ENCODE assay signal across 8 mouse cellular contexts in genomic region chr2:152344361-152344760, GRCm38 (mm10). TPM values are rescaled to one million over a fixed set of nuclear protein-coding genes. Genes with fewer than 3 reads are reported as not detected.
DNase-seq lines count a peak whose midpoint lies in the region; ATAC-seq and TF ChIP-seq lines count a peak whose summit lies in the region.

No protein-coding gene starts in this region.

- H3K4me1 ChIP-seq in cerebellum, adult 2 months (ENCODE audit: control insufficient read depth, insufficient read depth, low read length), result no peaks in the 10 kb centered on the region; the same call in 1 of the 2 replicates
- peaks cover 4% of the 10 kb centered on the region; the same call in 1 of the 2 replicates for H3K4me1 ChIP-seq in embryonic facial prominence, embryonic 12.5 days
- peaks cover 11% of the 10 kb centered on the region; the same call in 1 of the 2 replicates for H3K4me1 ChIP-seq in hindbrain, embryonic 14.5 days (replicated peaks; ENCODE audit: control insufficient read depth, insufficient read depth, low read length)
- 0 out of 2 replicates have a peak, but pooled peaks cover 5% of the 10 kb centered on the region for H3K4me1 ChIP-seq in lung, postnatal 0 days (ENCODE audit: insufficient read depth, low read depth, low read length)
- no peaks in the 10 kb centered on the region; the same call in 1 of the 2 replicates for H3K4me1 ChIP-seq in stomach, postnatal 0 days (replicated peaks; ENCODE audit: control insufficient read depth, insufficient read depth)

- no peak for TF ChIP-seq CTCF in cerebellum, adult 2 months (IDR thresholded peaks at IDR 0.05; ENCODE audit: borderline replicate concordance, insufficient read depth, low read depth, low read length)
- no peak for TF ChIP-seq CTCF in lung, postnatal 0 days (IDR thresholded peaks at IDR 0.05)
- TF ChIP-seq CTCF in stomach, postnatal 0 days (IDR thresholded peaks at IDR 0.05; ENCODE audit: low read depth), result no peak

- H3K4me2 ChIP-seq in embryonic facial prominence, embryonic 12.5 days (replicated peaks), result peak overlapping the region; percentile 91
- H3K4me2 ChIP-seq in hindbrain, embryonic 14.5 days (replicated peaks), result peak overlapping the region; percentile 85
- H3K4me2 ChIP-seq in lung, postnatal 0 days (replicated peaks; ENCODE audit: low read depth, low read length), result peak overlapping the region; percentile 81
- H3K4me2 ChIP-seq in stomach, postnatal 0 days (replicated peaks; ENCODE audit: low read depth), result peak overlapping the region; percentile 91

- WGBS in cerebellum, adult 2 months, result 14% methylated on average over 10 of the region's 10 CpGs
- WGBS in embryonic facial prominence, embryonic 12.5 days, result 13% methylated on average over 10 of the region's 10 CpGs
- 11% methylated on average over 10 of the region's 10 CpGs for WGBS in hindbrain, embryonic 14.5 days
- 4% methylated on average over 10 of the region's 10 CpGs for WGBS in lung, postnatal 0 days
- WGBS in stomach, postnatal 0 days, result 12% methylated on average over 10 of the region's 10 CpGs

- H3K27ac ChIP-seq in cerebellum, adult 2 months (ENCODE audit: insufficient read depth, low read length), result no peak overlapping the region
- H3K27ac ChIP-seq in embryonic facial prominence, embryonic 12.5 days, result no peak overlapping the region
- no peak overlapping the region for H3K27ac ChIP-seq in hindbrain, embryonic 14.5 days
- H3K27ac ChIP-seq in lung, postnatal 0 days (ENCODE audit: low read length), result peak overlapping the region; percentile 81; the same call in 1 of the 2 replicates
- peak overlapping the region; percentile 56; the same call in 1 of the 2 replicates for H3K27ac ChIP-seq in stomach, postnatal 0 days (replicated peaks)

- no peak for TF ChIP-seq EP300 in lung, postnatal 0 days (IDR thresholded peaks at IDR 0.05)
- no peak for TF ChIP-seq EP300 in stomach, postnatal 0 days (optimal IDR thresholded peaks at IDR 0.05)

- ATAC-seq in embryonic facial prominence, embryonic 12.5 days (ENCODE audit: insufficient number of reproducible peaks, insufficient read depth, low FRiP score, low TSS enrichment), result no peak
- peak; percentile 15; the same call in 1 of the 2 replicates for ATAC-seq in hindbrain, embryonic 14.5 days (ENCODE audit: low FRiP score)
- peak; percentile 17 for ATAC-seq in lung, postnatal 0 days
- peak; percentile 44 for ATAC-seq in stomach, postnatal 0 days (ENCODE audit: low FRiP score, low TSS enrichment)

- H3K27me3 ChIP-seq in cerebellum, adult 2 months (ENCODE audit: control insufficient read depth, insufficient read depth, low read length), result no peaks in the 10 kb centered on the region
- peaks cover 25% of the 10 kb centered on the region for H3K27me3 ChIP-seq in embryonic facial prominence, embryonic 12.5 days
- H3K27me3 ChIP-seq in hindbrain, embryonic 14.5 days (ENCODE audit: control insufficient read depth, insufficient read depth, low read length), result 0 out of 2 replicates have a peak, but pooled peaks cover 6% of the 10 kb centered on the region
- no peaks in the 10 kb centered on the region for H3K27me3 ChIP-seq in lung, postnatal 0 days (replicated peaks; ENCODE audit: insufficient read depth, low read length)
- H3K27me3 ChIP-seq in stomach, postnatal 0 days (ENCODE audit: control insufficient read depth, insufficient read depth, low read length), result no peaks in the 10 kb centered on the region

- H3K9me3 ChIP-seq in embryonic facial prominence, embryonic 12.5 days, result no peaks in the 10 kb centered on the region
- no peaks in the 10 kb centered on the region for H3K9me3 ChIP-seq in hindbrain, embryonic 14.5 days (ENCODE audit: control insufficient read depth, low read length)
- H3K9me3 ChIP-seq in lung, postnatal 0 days (ENCODE audit: low read length), result no peaks in the 10 kb centered on the region
- H3K9me3 ChIP-seq in stomach, postnatal 0 days (ENCODE audit: control insufficient read depth, low read length), result no peaks in the 10 kb centered on the region

- peak overlapping the region; percentile 85 for H3K4me3 ChIP-seq in cerebellum, adult 2 months (replicated peaks; ENCODE audit: insufficient read depth, low read depth, low read length)
- H3K4me3 ChIP-seq in embryonic facial prominence, embryonic 12.5 days, result peak overlapping the region; percentile 51
- peak overlapping the region; percentile 42 for H3K4me3 ChIP-seq in hindbrain, embryonic 14.5 days (replicated peaks; ENCODE audit: low read length)
- peak overlapping the region; percentile 51 for H3K4me3 ChIP-seq in lung, postnatal 0 days (ENCODE audit: low read depth, low read length)
- H3K4me3 ChIP-seq in stomach, postnatal 0 days (ENCODE audit: low read depth, low read length), result peak overlapping the region; percentile 57

- no peaks in the 10 kb centered on the region for H3K36me3 ChIP-seq in embryonic facial prominence, embryonic 12.5 days
- H3K36me3 ChIP-seq in hindbrain, embryonic 14.5 days (replicated peaks; ENCODE audit: control insufficient read depth, insufficient read depth), result no peaks in the 10 kb centered on the region
- H3K36me3 ChIP-seq in lung, postnatal 0 days (ENCODE audit: insufficient read depth, low read length), result no peaks in the 10 kb centered on the region
- H3K36me3 ChIP-seq in stomach, postnatal 0 days (ENCODE audit: control insufficient read depth, insufficient read depth, low read length), result no peaks in the 10 kb centered on the region

- no peak for DNase-seq in cerebellum, adult 2 months
- DNase-seq in cerebellum, postnatal 4 days (ENCODE audit: low spot score in 2 of 2), result no peak
- DNase-seq in hindbrain, embryonic 14.5 days (ENCODE audit: low spot score), result no peak
- no peak for DNase-seq in lung, postnatal 0 days (ENCODE audit: low spot score)
- DNase-seq in stomach, postnatal 0 days (ENCODE audit: low spot score), result peak; percentile 38
- no peak for DNase-seq in right cerebral cortex, postnatal 14 days
- DNase-seq in frontal cortex, postnatal 14 days (ENCODE audit: low spot score in 2 of 2), result no peak

- H3K9ac ChIP-seq in embryonic facial prominence, embryonic 12.5 days, result peak overlapping the region; percentile 58
- H3K9ac ChIP-seq in hindbrain, embryonic 14.5 days, result peak overlapping the region; percentile 62
- no peak overlapping the region for H3K9ac ChIP-seq in lung, postnatal 0 days (replicated peaks; ENCODE audit: low read depth)
- H3K9ac ChIP-seq in stomach, postnatal 0 days (ENCODE audit: low read length), result peak overlapping the region; percentile 65

- TF ChIP-seq POLR2A in cerebellum, adult 2 months (IDR thresholded peaks at IDR 0.05; ENCODE audit: borderline replicate concordance, insufficient read depth, low read length), result no peak

RNA-seq across cellular contexts. Expression of gene Trib3, which starts 0.5 kb away (rescaled TPM):
- 1.1 TPM in 2 replicates for polyA plus RNA-seq in cerebellum, adult 2 months (2012; rRNA removed)
- polyA plus RNA-seq in embryonic facial prominence, embryonic 12.5 days (2016; fragmentation: Nextera tagmentation; extraction: Ambion mirVana), result 3.5 and 3.7 TPM in 2 replicates
- 0.95 and 1.0 TPM in 2 replicates for polyA plus RNA-seq in hindbrain, embryonic 14.5 days (2014; fragmentation: Nextera tagmentation; extraction: Ambion mirVana)
- polyA plus RNA-seq in lung, postnatal 0 days (2015; fragmentation: Nextera tagmentation; extraction: Ambion mirVana), result 5.7 and 6.7 TPM in 2 replicates
- polyA plus RNA-seq in stomach, postnatal 0 days (2015; fragmentation: Nextera tagmentation; extraction: Ambion mirVana), result 2.9 and 3.9 TPM in 2 replicates

RNA-seq across cellular contexts. Expression of gene Rbck1, which starts 11.9 kb away (rescaled TPM):
- polyA plus RNA-seq in cerebellum, adult 2 months (2012; rRNA removed), result 205 and 208 TPM in 2 replicates
- polyA plus RNA-seq in embryonic facial prominence, embryonic 12.5 days (2016; fragmentation: Nextera tagmentation; extraction: Ambion mirVana), result 86.0 and 87.1 TPM in 2 replicates
- 93.7 and 95.3 TPM in 2 replicates for polyA plus RNA-seq in hindbrain, embryonic 14.5 days (2014; fragmentation: Nextera tagmentation; extraction: Ambion mirVana)
- 67.9 and 74.4 TPM in 2 replicates for polyA plus RNA-seq in lung, postnatal 0 days (2015; fragmentation: Nextera tagmentation; extraction: Ambion mirVana)
- polyA plus RNA-seq in stomach, postnatal 0 days (2015; fragmentation: Nextera tagmentation; extraction: Ambion mirVana), result 49.8 and 53.6 TPM in 2 replicates

RNA-seq across cellular contexts. Expression of gene Nrsn2, which starts 32.1 kb away (rescaled TPM):
- 124 and 142 TPM in 2 replicates for polyA plus RNA-seq in cerebellum, adult 2 months (2012; rRNA removed)
- 4.3 and 4.9 TPM in 2 replicates for polyA plus RNA-seq in embryonic facial prominence, embryonic 12.5 days (2016; fragmentation: Nextera tagmentation; extraction: Ambion mirVana)
- polyA plus RNA-seq in hindbrain, embryonic 14.5 days (2014; fragmentation: Nextera tagmentation; extraction: Ambion mirVana), result 48.0 and 56.9 TPM in 2 replicates
- polyA plus RNA-seq in lung, postnatal 0 days (2015; fragmentation: Nextera tagmentation; extraction: Ambion mirVana), result not detected in 2 replicates
- polyA plus RNA-seq in stomach, postnatal 0 days (2015; fragmentation: Nextera tagmentation; extraction: Ambion mirVana), result 1.1 and 1.5 TPM in 2 replicates

RNA-seq across cellular contexts. Expression of gene Tbc1d20, which starts 50.7 kb away (rescaled TPM):
- 38.7 and 40.9 TPM in 2 replicates for polyA plus RNA-seq in cerebellum, adult 2 months (2012; rRNA removed)
- polyA plus RNA-seq in embryonic facial prominence, embryonic 12.5 days (2016; fragmentation: Nextera tagmentation; extraction: Ambion mirVana), result 46.2 and 48.1 TPM in 2 replicates
- polyA plus RNA-seq in hindbrain, embryonic 14.5 days (2014; fragmentation: Nextera tagmentation; extraction: Ambion mirVana), result 24.4 and 31.4 TPM in 2 replicates
- 37.5 and 38.8 TPM in 2 replicates for polyA plus RNA-seq in lung, postnatal 0 days (2015; fragmentation: Nextera tagmentation; extraction: Ambion mirVana)
- polyA plus RNA-seq in stomach, postnatal 0 days (2015; fragmentation: Nextera tagmentation; extraction: Ambion mirVana), result 22.6 and 24.8 TPM in 2 replicates

RNA-seq across cellular contexts. Expression of gene Sox12, which starts 53.5 kb away (rescaled TPM):
- polyA plus RNA-seq in cerebellum, adult 2 months (2012; rRNA removed), result 11.1 and 12.1 TPM in 2 replicates
- 16.9 and 18.1 TPM in 2 replicates for polyA plus RNA-seq in embryonic facial prominence, embryonic 12.5 days (2016; fragmentation: Nextera tagmentation; extraction: Ambion mirVana)
- 18.8 and 19.5 TPM in 2 replicates for polyA plus RNA-seq in hindbrain, embryonic 14.5 days (2014; fragmentation: Nextera tagmentation; extraction: Ambion mirVana)
- polyA plus RNA-seq in lung, postnatal 0 days (2015; fragmentation: Nextera tagmentation; extraction: Ambion mirVana), result 3.5 and 3.9 TPM in 2 replicates
- 2.7 and 3.0 TPM in 2 replicates for polyA plus RNA-seq in stomach, postnatal 0 days (2015; fragmentation: Nextera tagmentation; extraction: Ambion mirVana)

Comparison
In these comparisons a context has a peak if more than half of its experiments do, and no peak if none do; other contexts are left out.
1. H3K27ac ChIP-seq: peak in lung, postnatal 0 days (single experiment) and stomach, postnatal 0 days (single experiment); none in cerebellum, adult 2 months (single experiment), embryonic facial prominence, embryonic 12.5 days (single experiment) and hindbrain, embryonic 14.5 days (single experiment).
2. Peak in every context shown above with its lines, with median percentiles within 50 percentile points of each other: H3K4me3 ChIP-seq and H3K4me2 ChIP-seq.